Mouse (Mus musculus): ENCODE measurements around the gene Tmprss15.

Gene Tmprss15

GRCm38 (mm10) chr16:79090997-79091396, at the start of gene Tmprss15:
Gene Tmprss15, minus strand, starts transcription at chr16:79091097.
- DNase-seq, result no peak

- peak; percentile 9 for DNase-seq
Measured at GRCm38 (mm10) chr16:79114879-79115278, 24.0 kb upstream of the Tmprss15 start.

- no peak for DNase-seq
Measured at GRCm38 (mm10) chr16:79109516-79109915, 18.6 kb upstream of the Tmprss15 start.

GRCm38 (mm10) chr16:79108969-79109368, 18.1 kb upstream of the Tmprss15 start:
- no peak for DNase-seq

- DNase-seq, result no peak
Measured at GRCm38 (mm10) chr16:79100325-79100724, 9.4 kb upstream of the Tmprss15 start.

- DNase-seq, result no peak
Measured at GRCm38 (mm10) chr16:79098321-79098720, 7.4 kb upstream of the Tmprss15 start.

GRCm38 (mm10) chr16:79086550-79086949, 4.3 kb downstream of the Tmprss15 start:
- DNase-seq, result no peak

GRCm38 (mm10) chr16:79063848-79064247, 27.0 kb downstream of the Tmprss15 start:
- DNase-seq, result no peak

GRCm38 (mm10) chr16:79058775-79059558, 31.9 kb downstream of the Tmprss15 start:
- peak; percentile 52 for DNase-seq

- no peak for DNase-seq
Measured at GRCm38 (mm10) chr16:79032593-79032992, 58.3 kb downstream of the Tmprss15 start.

- DNase-seq, result no peak
Measured at GRCm38 (mm10) chr16:79002812-79003211, 88.1 kb downstream of the Tmprss15 start.

- DNase-seq, result no peak
Measured at GRCm38 (mm10) chr16:79001679-79002078, 89.2 kb downstream of the Tmprss15 start.

GRCm38 (mm10) chr16:78976384-78976783, 114.5 kb downstream of the Tmprss15 start:
- no peak for DNase-seq

GRCm38 (mm10) chr16:78974099-78974498, 116.8 kb downstream of the Tmprss15 start:
- no peak for DNase-seq

GRCm38 (mm10) chr16:78969091-78969731, 121.7 kb downstream of the Tmprss15 start:
- DNase-seq, result peak; percentile 55

GRCm38 (mm10) chr16:78957434-78957833, 133.5 kb downstream of the Tmprss15 start:
- DNase-seq, result no peak

GRCm38 (mm10) chr16:78950359-78950758, 140.5 kb downstream of the Tmprss15 start:
- DNase-seq, result peak; percentile 30

- DNase-seq, result no peak
Measured at GRCm38 (mm10) chr16:78937755-78938154, 153.1 kb downstream of the Tmprss15 start.

- DNase-seq, result no peak
Measured at GRCm38 (mm10) chr16:78934298-78934697, 156.6 kb downstream of the Tmprss15 start.

GRCm38 (mm10) chr16:78931287-78932025, 159.4 kb downstream of the Tmprss15 start:
- peak; percentile 7 for DNase-seq

- peak; percentile 60 for DNase-seq
Measured at GRCm38 (mm10) chr16:78930382-78931286, 160.3 kb downstream of the Tmprss15 start, which contains the start of gene Chodl. Gene Chodl, plus strand, starts transcription at chr16:78930948.

- no peak for DNase-seq
Measured at GRCm38 (mm10) chr16:78922644-78923043, 168.3 kb downstream of the Tmprss15 start.
